Mouse (Mus musculus): ENCODE data around the gene Sh2d3c.

DNA sequence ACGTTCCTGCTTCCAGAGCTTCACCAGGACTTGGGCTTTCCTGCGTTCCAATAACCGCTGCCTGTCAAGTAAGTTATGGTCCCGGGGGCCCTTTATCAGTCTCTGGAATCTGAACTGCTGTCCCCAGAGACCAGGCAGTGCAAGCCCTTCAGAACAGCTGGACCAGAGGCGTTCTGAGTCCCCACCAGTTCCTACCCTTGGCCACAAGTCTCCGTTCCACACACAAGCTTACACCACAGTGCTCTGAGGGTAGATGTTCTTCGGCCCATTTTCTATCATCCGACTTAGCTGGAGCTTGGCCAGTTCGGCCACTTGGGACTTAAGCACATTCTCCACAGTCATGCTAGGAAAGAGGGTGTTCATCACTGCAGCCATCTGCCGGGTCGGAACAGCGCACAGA, 46.4 kb downstream of the Sh2d3c start:
- TF ChIP-seq POLR2A (IDR thresholded peaks at IDR 0.05; ENCODE audit: insufficient read length, low read depth) (no peak), USF1 (IDR thresholded peaks at IDR 0.05; ENCODE audit: low read depth) (no peak), TCF3 (IDR thresholded peaks at IDR 0.05; ENCODE audit: insufficient read length, low read depth) (no peak), POLR2AphosphoS2 (IDR thresholded peaks at IDR 0.05; ENCODE audit: insufficient read length, low read depth) (no peak), MYOG (IDR thresholded peaks at IDR 0.05; ENCODE audit: control insufficient read depth in 1 of 3, insufficient read depth in 1 of 3, insufficient read length in 2 of 3, low read depth in 2 of 3) (no peak), E2F4 (IDR thresholded peaks at IDR 0.05; ENCODE audit: insufficient read depth) (no peak)

Data from myocyte (in vitro differentiated cells).